Mouse (Mus musculus) gastrocnemius, postnatal 4 days (tissue): ENCODE results near the gene Itgax. TPM values are rescaled to one million over a fixed set of nuclear protein-coding genes. Genes with fewer than 3 reads are reported as not detected.

Experiments
- DNase-seq, 2 experiments: peaks; one replicate each; pipeline ENCODE4 v3.0.0; 2021 to 2022; ENCODE audit warnings: low spot score in 2 of 2, mixed read lengths in 2 of 2
- long read RNA-seq, 2 experiments: library from polyadenylated mRNA; stranded (forward); transcript quantifications; one replicate each; pipeline ENCODE4 v2.0.0; 2021
- total RNA-seq, 2 experiments: library from RNA; stranded (reverse); gene quantifications; 2 replicates each; pipeline ENCODE4 v1.2.3; 2021

Itgax gene
- total RNA-seq: under 1 TPM; 0.31 to 0.37 TPM
- long read RNA-seq, experiment 1: 0 reads
- long read RNA-seq, experiment 2: 0 reads

DNA sequence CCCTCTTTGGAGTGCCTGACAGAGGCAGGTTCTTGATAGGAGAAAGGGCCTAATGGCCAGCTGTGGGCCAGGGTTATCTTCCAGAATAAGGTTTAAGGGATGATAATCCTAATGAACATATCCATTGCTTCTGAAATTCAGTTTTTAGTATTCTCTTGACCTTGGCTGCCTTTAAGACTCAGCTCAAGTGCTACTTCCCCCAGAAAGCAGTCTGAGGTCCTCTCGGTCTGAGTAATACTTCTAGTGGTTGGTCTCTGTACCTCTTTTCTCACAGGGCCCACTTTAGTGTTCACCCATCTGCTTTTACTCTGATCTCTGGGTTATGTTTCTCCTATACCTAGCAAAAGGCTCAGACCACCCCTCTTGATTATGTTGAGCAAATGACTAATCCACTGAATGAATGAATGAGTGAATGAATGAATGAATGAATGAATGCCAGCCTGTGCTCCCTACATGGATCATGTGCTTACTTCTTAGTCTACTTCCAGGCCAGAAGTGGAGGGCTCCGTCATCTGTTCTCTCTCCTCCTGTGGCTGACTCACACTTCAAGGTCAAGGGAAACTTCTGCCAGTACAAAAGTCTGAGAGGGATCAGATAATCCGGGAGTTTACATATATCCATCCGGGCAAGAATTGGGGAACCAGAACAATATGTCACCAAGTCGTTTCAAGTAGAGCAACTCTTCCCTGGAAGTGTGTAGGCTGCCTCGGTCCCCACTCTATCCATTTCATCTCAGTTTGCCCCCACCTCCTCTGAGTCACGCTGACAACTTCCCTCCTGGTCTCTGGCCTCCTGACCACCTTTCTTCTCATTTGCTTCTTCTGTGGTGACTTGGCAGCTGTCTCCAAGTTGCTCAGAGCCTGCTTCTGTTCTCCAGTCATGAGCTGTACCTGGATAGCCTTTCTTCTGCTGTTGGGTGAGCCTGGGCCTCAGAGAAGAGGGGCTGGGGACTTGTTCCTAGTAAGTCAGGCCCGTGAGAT lies at the start of gene Itgax:
Itgax (plus strand) TSS at position 807 of the 980 bp plus-strand sequence.
- DNase-seq: no peak

DNA sequence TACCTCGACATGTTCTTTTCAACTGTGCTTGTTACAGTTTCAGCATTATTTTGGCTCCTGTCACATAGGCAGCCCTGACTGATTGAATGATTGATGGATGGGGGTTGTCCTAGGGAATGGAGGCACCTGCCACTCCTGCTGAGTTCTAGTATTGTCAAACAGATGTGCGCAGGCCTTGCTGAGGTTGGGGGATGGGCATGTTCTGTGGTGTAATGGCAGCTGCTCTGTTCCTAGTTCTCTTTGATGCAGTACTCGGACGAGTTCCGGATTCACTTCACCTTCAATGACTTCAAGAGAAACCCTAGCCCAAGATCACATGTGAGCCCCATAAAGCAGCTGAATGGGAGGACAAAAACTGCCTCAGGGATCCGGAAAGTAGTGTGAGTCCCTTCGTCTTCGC lies 49.3 kb upstream of the Itgax start:
- no peak for DNase-seq

- DNase-seq: no peak
Measured at GRCm38 (mm10) chr7:128089141-128089540, 40.2 kb upstream of the Itgax start.

DNA sequence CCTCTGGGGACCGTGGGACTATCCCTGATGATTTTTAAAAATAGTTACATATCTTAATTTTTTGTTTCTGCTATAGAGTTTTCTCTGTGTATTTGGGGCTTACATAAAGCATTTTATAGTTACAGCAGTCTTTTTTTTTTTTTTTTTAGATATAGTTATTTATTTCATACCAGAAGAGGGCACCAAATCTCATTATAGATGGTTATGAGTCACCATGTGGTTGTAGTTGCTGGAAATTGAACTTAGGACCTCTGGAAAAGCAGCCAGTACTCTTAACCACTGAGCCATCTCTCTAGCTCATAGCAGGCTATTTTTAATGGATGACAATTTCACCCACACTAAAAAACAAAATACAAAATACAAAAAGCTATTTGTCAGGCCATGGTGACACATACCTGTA lies 31.2 kb upstream of the Itgax start:
- DNase-seq: no peak

DNA sequence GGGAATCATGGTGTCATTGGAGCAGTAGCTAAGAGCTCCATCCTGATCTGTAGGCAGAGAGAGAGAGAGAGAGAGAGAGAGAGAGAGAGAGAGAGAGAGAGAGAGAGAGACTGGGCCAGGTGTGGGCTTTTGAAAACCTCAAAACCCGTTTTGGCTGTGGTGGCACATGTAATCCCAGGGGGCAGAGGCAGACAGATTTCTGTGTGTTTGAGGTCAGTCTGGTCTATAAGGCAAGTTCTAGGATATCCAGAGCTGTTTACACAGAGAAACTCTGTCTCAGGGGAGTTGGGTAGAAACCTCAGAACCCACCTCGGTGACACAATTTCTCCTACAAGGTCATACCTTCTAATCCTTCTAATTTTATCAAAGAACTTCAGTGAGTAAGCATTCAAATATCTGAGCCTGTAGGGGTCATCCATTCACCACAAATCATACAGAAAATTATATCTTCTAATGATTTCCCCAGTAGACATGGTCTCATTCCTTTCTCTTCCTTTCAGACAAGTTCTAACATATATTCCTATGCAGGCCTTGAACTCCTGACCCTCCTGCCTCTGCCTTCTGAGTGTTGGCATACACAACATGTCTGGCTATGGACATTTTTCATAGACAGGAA lies 28.5 kb upstream of the Itgax start:
- DNase-seq: no peak

GRCm38 (mm10) chr7:128105246-128105645 lies 24.1 kb upstream of the Itgax start:
- no peak for DNase-seq

- DNase-seq: no peak
Measured at GRCm38 (mm10) chr7:128107462-128107861, 21.9 kb upstream of the Itgax start.

- DNase-seq: no peak
Measured at GRCm38 (mm10) chr7:128110314-128110713, 19.0 kb upstream of the Itgax start.

DNA sequence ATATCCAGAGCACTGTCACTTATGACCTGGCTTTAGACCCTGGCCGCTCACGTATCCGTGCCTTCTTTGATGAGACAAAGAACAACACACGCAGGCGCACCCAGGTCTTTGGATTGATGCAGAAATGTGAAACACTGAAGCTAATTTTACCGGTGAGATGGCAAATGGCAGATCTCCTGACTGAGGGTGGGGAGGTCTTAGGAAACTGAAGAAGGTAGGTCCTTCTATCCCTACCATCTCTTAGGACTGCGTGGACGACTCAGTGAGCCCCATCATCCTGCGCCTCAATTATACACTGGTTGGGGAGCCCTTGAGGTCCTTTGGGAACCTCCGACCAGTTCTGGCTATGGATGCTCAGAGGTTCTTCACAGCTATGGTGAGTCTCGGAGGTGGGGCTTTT lies 17.2 kb upstream of the Itgax start:
- no peak for DNase-seq

DNA sequence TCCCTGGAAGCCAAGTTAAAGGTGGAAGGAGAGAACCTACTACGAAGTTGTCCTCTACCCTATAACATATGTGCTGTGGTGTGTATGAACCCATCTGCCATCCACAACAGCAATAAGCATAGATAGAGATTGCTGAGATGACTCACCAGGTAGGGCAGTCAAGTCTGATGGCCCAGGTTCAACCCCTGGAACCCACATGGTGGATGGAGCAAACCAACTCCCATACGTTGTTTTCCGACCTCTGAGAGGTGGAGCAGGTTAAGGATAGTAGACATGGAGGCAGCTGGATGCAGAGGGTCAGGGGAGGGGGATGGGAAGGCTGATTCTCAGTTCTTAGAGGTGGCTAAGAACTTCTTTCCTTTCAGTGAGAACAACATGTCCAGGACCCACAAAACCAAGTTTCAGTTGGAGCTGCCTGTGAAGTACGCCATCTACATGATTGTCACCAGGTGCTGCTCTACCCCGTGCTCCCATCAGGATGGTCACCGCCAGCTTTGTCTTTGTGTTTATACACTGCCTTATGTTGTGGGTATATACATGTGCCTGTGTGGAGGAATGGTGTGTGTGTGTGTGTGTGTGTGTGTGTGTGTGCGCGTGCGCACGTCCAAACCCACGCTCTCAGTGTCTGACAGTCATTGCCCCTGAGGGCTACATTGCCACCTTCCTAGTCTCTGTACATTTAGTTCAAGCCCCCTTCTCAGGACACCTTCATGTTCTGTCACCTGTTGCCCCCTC lies 14.8 kb upstream of the Itgax start:
- DNase-seq: no peak

GRCm38 (mm10) chr7:128115211-128115958 lies 14.0 kb upstream of the Itgax start:
- DNase-seq: no peak

- no peak for DNase-seq
Measured at GRCm38 (mm10) chr7:128116396-128116795, 13.0 kb upstream of the Itgax start.

GRCm38 (mm10) chr7:128119726-128120490 lies 9.4 kb upstream of the Itgax start:
- DNase-seq: no peak

- DNase-seq: no peak
Measured at GRCm38 (mm10) chr7:128132148-128132547, 2.8 kb downstream of the Itgax start.

DNA sequence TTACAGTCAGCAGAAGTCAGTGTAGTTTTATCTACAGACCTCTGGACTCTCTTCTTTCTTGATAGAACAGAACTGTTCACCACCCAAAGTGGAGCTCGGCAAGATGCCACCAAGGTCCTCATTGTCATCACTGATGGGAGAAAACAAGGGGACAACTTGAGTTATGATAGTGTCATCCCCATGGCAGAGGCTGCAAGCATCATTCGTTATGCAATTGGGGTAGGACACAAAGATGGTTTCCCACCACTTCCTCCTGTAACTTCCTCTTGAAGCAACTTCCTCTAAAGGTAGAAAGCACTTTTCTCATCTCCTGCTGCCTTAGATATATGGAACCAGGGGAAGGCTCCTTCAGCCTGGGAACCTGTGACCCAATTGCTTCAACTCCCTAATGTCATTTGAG lies 4.2 kb downstream of the Itgax start:
- no peak for DNase-seq

GRCm38 (mm10) chr7:128136927-128137326 lies 7.6 kb downstream of the Itgax start:
- no peak for DNase-seq

DNA sequence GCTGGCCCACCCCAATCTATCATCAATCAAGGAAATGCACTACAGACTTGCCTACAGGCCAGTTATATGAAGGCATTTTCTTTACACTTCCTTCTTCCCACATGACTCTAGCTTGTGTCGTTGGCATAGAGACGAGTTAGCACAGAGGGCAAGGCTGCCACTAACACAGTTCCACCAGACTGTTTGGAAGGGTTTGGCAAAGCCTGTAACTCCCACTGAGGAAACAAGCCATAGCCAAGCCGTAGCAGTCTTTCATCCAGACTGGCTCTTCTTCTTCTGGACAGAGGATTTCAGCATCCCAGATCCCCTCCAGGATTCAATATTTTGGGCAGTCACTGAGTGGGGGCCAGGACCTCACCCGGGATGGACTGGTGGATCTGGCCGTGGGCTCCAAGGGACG lies 10.3 kb downstream of the Itgax start:
- DNase-seq: no peak

DNA sequence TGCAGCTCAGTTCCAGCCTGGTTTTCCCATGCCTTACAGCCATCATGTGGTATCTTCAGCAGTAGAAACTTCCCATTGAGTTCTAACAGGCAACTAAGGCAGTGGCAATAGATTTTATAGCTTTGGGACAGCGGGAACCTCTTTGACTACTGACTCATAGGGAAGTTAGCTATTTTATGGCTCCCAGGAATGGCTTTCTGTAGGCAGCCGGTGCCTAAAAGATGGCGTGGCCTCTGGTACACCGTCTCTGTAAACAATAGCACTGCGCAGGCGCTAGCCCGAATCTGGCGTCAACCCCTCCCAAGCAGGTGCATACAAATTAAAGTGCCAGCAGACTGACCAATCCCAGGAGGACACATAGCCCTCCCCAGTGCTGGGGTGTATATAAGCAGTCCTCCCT lies 21.6 kb downstream of the Itgax start:
- DNase-seq: no peak

- DNase-seq: no peak
Measured at GRCm38 (mm10) chr7:128154076-128154475, 24.7 kb downstream of the Itgax start, which contains the start of gene Itgad. Itgad (plus strand) TSS chr7:128154376.

GRCm38 (mm10) chr7:128154924-128155323 lies 25.6 kb downstream of the Itgax start:
- no peak for DNase-seq
